Mouse (Mus musculus) erythroblast, embryonic 14.5 days (primary cell): ENCODE results near the gene Opn3. TPM values are rescaled to one million over a fixed set of nuclear protein-coding genes. Genes with fewer than 3 reads are reported as not detected.

Source experiments
- H3K27me3 ChIP-seq: 2 replicates; pipeline ENCODE4 v1.6.1; 2012; ENCODE audit warnings: inconsistent platforms; ENCODE audit not compliant: control insufficient read depth
- H3K36me3 ChIP-seq: 2 replicates; pipeline ENCODE4 v1.6.1; 2012; ENCODE audit warnings: mild to moderate bottlenecking, inconsistent platforms; ENCODE audit not compliant: control insufficient read depth
- H3K4me1 ChIP-seq: 2 replicates; pipeline ENCODE4 v1.6.1; 2012; ENCODE audit warnings: inconsistent platforms; ENCODE audit not compliant: control insufficient read depth
- H3K4me3 ChIP-seq: replicated peaks from 2 replicates; pipeline ENCODE3; 2012; ENCODE audit warnings: moderate library complexity, mild to moderate bottlenecking, inconsistent platforms
- H3K9me3 ChIP-seq: 2 replicates; pipeline ENCODE4 v1.6.1; 2012; ENCODE audit warnings: low read length, inconsistent platforms, mixed read lengths; ENCODE audit not compliant: control insufficient read depth
- GATA1 ChIP-seq: IDR thresholded peaks from 2 replicates; pipeline ENCODE4 v1.6.1; 2012; ENCODE audit warnings: low read length, inconsistent platforms, mixed read lengths
- TAL1 ChIP-seq: IDR thresholded peaks from 3 replicates; pipeline ENCODE4 v1.6.1; 2012; ENCODE audit warnings: low read length, inconsistent platforms, mixed read lengths
- polyA plus RNA-seq: library from polyadenylated mRNA; stranded (reverse); fragments of >175 nt; gene quantifications from 2 replicates; pipeline ENCODE4 v1.2.3, GENCODE M21; 2012

The Opn3 gene
- polyA plus RNA-seq, 1 experiment = not detected

- Histone ChIP-seq H3K4me3 (no peak overlapping the region), H3K9me3 (no peaks in the 10 kb centered on the region), H3K36me3 (peaks cover 75% of the 10 kb centered on the region), H3K4me1 (no peaks in the 10 kb centered on the region), H3K27me3 (no peaks in the 10 kb centered on the region)
- TF ChIP-seq GATA1 (no peak), TAL1 (no peak)
Measured at GRCm38 (mm10) chr1:175614992-175615391, 77.6 kb downstream of the Opn3 start.

Other genes starting within 250 kb of the Opn3 start
- gene Rgs7, start 200.3 kb downstream of the Opn3 start, polyA plus RNA-seq = 0.03 TPM in 1 of 2 replicates, not detected in the other
- 0.01 TPM in 1 of 2 replicates, not detected in the other for gene Kmo, start 72.4 kb downstream of the Opn3 start, polyA plus RNA-seq
- 1.0 and 1.2 TPM in 2 replicates for gene Fh1, start 67.1 kb downstream of the Opn3 start, polyA plus RNA-seq
- 0.19 and 0.54 TPM in 2 replicates for gene Chml, start 125 bp upstream of the Opn3 start, polyA plus RNA-seq
- not detected in 2 replicates for gene Wdr64, start 5.8 kb upstream of the Opn3 start, polyA plus RNA-seq
- 0.51 and 0.52 TPM in 2 replicates for gene Exo1, start 187.8 kb upstream of the Opn3 start, polyA plus RNA-seq
- gene Gm38100, start 227.6 kb upstream of the Opn3 start, polyA plus RNA-seq = 0.05 TPM in 1 of 2 replicates, not detected in the other